Mouse (Mus musculus) heart, adult 2 months (tissue): ENCODE results near the gene Olfr578.

Experiments used
- CTCF ChIP-seq: fragments of 200-600 bp; IDR thresholded peaks from 2 replicates; pipeline ENCODE4 v1.8.1; 2022; ENCODE audit warnings: antibody characterized with exemption, mild to moderate bottlenecking, moderate library complexity
- EP300 ChIP-seq: fragments of 200-500 bp; IDR thresholded peaks from 2 replicates; pipeline ENCODE4 v1.6.1; 2011; ENCODE audit warnings: low read depth, low read length, control low read depth; ENCODE audit not compliant: insufficient read depth
- POLR2A ChIP-seq: fragments of 200-500 bp; IDR thresholded peaks from 2 replicates; pipeline ENCODE4 v1.6.1; 2011; ENCODE audit warnings: mild to moderate bottlenecking, low read depth, low read length, control low read depth; ENCODE audit not compliant: insufficient read depth

- TF ChIP-seq CTCF (no peak), EP300 (no peak), POLR2A (no peak)
These were observed 14.7 kb downstream of the Olfr578 start for GRCm38 (mm10) chr7:102974399-102974798.
